ENCODE assay signal across 30 mouse cellular contexts in the genomic region with DNA sequence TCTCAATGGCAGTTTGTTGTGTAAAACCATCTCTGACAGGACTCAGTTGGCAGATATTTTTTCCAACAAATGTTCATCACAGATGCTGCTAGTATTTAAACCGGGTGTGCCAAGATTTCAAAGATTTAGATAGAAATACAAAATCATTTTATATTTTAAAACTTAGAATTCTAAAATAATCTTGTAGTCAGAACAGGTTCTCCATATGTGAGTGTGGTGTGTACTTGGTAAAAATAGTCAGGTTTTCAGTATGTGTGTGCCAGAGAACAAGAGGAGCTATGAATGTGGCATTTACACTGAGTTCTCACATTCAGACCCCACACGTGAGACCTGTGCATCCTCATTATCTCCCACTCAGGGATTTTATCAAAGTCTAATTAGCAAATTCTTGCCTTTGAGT.
DNase-seq lines count a peak whose midpoint lies in the region; ATAC-seq and TF ChIP-seq lines count a peak whose summit lies in the region.
"Had no signal": no experiment of that assay in that cellular context is flagged by ENCODE, and none has a peak within 500 bp of the region (broad histone marks: within the 10 kb centered on the region; RNA-seq: fewer than 3 reads in every experiment).

No protein-coding gene starts in this region.

- no peak overlapping the region for H3K4me2 ChIP-seq in forebrain, embryonic 13.5 days
- H3K4me2 ChIP-seq in forebrain, embryonic 11.5 days (ENCODE audit: low read depth, low read length, severe bottlenecking): no peak overlapping the region
- H3K4me2 ChIP-seq: embryonic facial prominence, embryonic 13.5 days; heart, embryonic 15.5 days; kidney, embryonic 15.5 days; limb, embryonic 15.5 days; liver, embryonic 13.5 days; midbrain, embryonic 12.5 days; neural tube, embryonic 13.5 days had no signal

- peak; percentile 63; the same call in 1 of the 2 replicates for ATAC-seq in forebrain, embryonic 13.5 days
- ATAC-seq in forebrain, embryonic 11.5 days (replicated peaks; ENCODE audit: low FRiP score): no peak
- ATAC-seq: activated CD4-positive, CD25-positive, alpha-beta regulatory T cell, adult 4 months; hindbrain, embryonic 16.5 days; lung, postnatal 0 days had no signal

- DNase-seq in forebrain, embryonic 11.5 days (ENCODE audit: low spot score): no peak
- peak; percentile 35 to 54 for DNase-seq in layer of hippocampus, adult 2 months (ENCODE audit: low spot score in 2 of 2)
- DNase-seq in layer of hippocampus, postnatal 25 days (ENCODE audit: extremely low spot score in 1 of 2, low spot score in 1 of 2): no peak
- DNase-seq in left cerebral cortex, postnatal 25 days (ENCODE audit: low spot score in 2 of 2): peak; percentile 31 to 66
- DNase-seq in left cerebral cortex, adult 18-20 months (ENCODE audit: low spot score in 2 of 2): no peak
- DNase-seq in adrenal gland, postnatal 36 days: no peak
- DNase-seq: adrenal gland, adult 2 months; cerebellum, adult 11-12 months; cerebellum, postnatal 10 days; gastrocnemius, postnatal 25 days; heart, adult 11 months; kidney, adult 18-20 months; kidney, postnatal 25 days; liver, embryonic 13.5 days; lung, adult 18-20 months; lung, postnatal 4 days had no signal

- intact Hi-C loops in left cerebral cortex, postnatal 25 days (cut with DNase I): no loop called here

- no peaks in the 10 kb centered on the region for H3K36me3 ChIP-seq in forebrain, embryonic 13.5 days (ENCODE audit: poor library complexity, severe bottlenecking)
- no peaks in the 10 kb centered on the region for H3K36me3 ChIP-seq in forebrain, embryonic 11.5 days (ENCODE audit: control insufficient read depth, insufficient read depth, low read length)
- H3K36me3 ChIP-seq: midbrain, embryonic 12.5 days; neural tube, embryonic 13.5 days had no signal

- no peaks in the 10 kb centered on the region for H3K9me3 ChIP-seq in forebrain, embryonic 13.5 days (replicated peaks)
- no peaks in the 10 kb centered on the region for H3K9me3 ChIP-seq in forebrain, embryonic 11.5 days (ENCODE audit: control insufficient read depth, low read length)
- H3K9me3 ChIP-seq: embryonic facial prominence, embryonic 13.5 days; heart, embryonic 10.5 days; heart, embryonic 15.5 days; kidney, embryonic 15.5 days; limb, embryonic 10.5 days; limb, embryonic 15.5 days; liver, embryonic 13.5 days; megakaryocyte, embryonic 14.5 days; midbrain, embryonic 12.5 days; neural tube, embryonic 13.5 days had no signal

- no peak overlapping the region for H3K27ac ChIP-seq in forebrain, embryonic 13.5 days
- no peak overlapping the region for H3K27ac ChIP-seq in forebrain, embryonic 11.5 days (ENCODE audit: low read depth, low read length)
- H3K27ac ChIP-seq in layer of hippocampus, adult 2 months: no peak overlapping the region
- H3K27ac ChIP-seq: embryonic facial prominence, embryonic 13.5 days; heart, embryonic 10.5 days; heart, embryonic 15.5 days; kidney, embryonic 15.5 days; limb, embryonic 10.5 days; limb, embryonic 15.5 days; liver, embryonic 13.5 days; midbrain, embryonic 12.5 days; neural tube, embryonic 13.5 days had no signal

- H3K9ac ChIP-seq in forebrain, embryonic 13.5 days: no peak overlapping the region
- no peak overlapping the region for H3K9ac ChIP-seq in forebrain, embryonic 11.5 days (ENCODE audit: low read length)
- H3K9ac ChIP-seq: embryonic facial prominence, embryonic 13.5 days; heart, embryonic 15.5 days; kidney, embryonic 15.5 days; limb, embryonic 15.5 days; liver, embryonic 13.5 days; midbrain, embryonic 12.5 days; neural tube, embryonic 13.5 days had no signal

- H3K4me1 ChIP-seq in forebrain, embryonic 13.5 days: peaks cover 14% of the 10 kb centered on the region
- no peaks in the 10 kb centered on the region for H3K4me1 ChIP-seq in forebrain, embryonic 11.5 days (replicated peaks; ENCODE audit: control insufficient read depth, insufficient read depth, low read length)
- H3K4me1 ChIP-seq: embryonic facial prominence, embryonic 13.5 days; heart, embryonic 10.5 days; kidney, embryonic 15.5 days; limb, embryonic 10.5 days; midbrain, embryonic 12.5 days had no signal

- no peak for TF ChIP-seq CTCF in layer of hippocampus, adult 2 months (conservative IDR thresholded peaks at IDR 0.05)

- no peaks in the 10 kb centered on the region for H3K27me3 ChIP-seq in forebrain, embryonic 13.5 days
- no peaks in the 10 kb centered on the region for H3K27me3 ChIP-seq in forebrain, embryonic 11.5 days (ENCODE audit: control insufficient read depth, insufficient read depth, low read length)
- H3K27me3 ChIP-seq: CH12.LX; embryonic facial prominence, embryonic 13.5 days; heart, embryonic 15.5 days; kidney, embryonic 15.5 days; limb, embryonic 15.5 days; liver, embryonic 13.5 days; megakaryocyte, embryonic 14.5 days; midbrain, embryonic 12.5 days; neural tube, embryonic 13.5 days had no signal

- H3K4me3 ChIP-seq in forebrain, embryonic 13.5 days: no peak overlapping the region
- H3K4me3 ChIP-seq in forebrain, embryonic 11.5 days (ENCODE audit: low read depth, low read length): no peak overlapping the region
- no peak overlapping the region for H3K4me3 ChIP-seq in layer of hippocampus, adult 2 months
- H3K4me3 ChIP-seq: embryonic facial prominence, embryonic 13.5 days; heart, embryonic 10.5 days; heart, embryonic 15.5 days; kidney, embryonic 15.5 days; limb, embryonic 10.5 days; limb, embryonic 15.5 days; liver, embryonic 13.5 days; megakaryocyte, embryonic 14.5 days; midbrain, embryonic 12.5 days; neural tube, embryonic 13.5 days had no signal

- 50% methylated on average over 2 of the region's 2 CpGs for WGBS in forebrain, embryonic 13.5 days
- 75% methylated on average over 2 of the region's 2 CpGs for WGBS in forebrain, embryonic 11.5 days

Comparison
In these comparisons a context has a peak if more than half of its experiments do, and no peak if none do; other contexts are left out.
1. DNase-seq: peak in layer of hippocampus, adult 2 months (2 of 2) and left cerebral cortex, postnatal 25 days (2 of 2); none in forebrain, embryonic 11.5 days (single experiment), layer of hippocampus, postnatal 25 days (0 of 2), left cerebral cortex, adult 18-20 months (0 of 2) and adrenal gland, postnatal 36 days (0 of 2).